Mouse (Mus musculus): Measurements from ENCODE around the gene Fhl3.

Gene Fhl3

DNA sequence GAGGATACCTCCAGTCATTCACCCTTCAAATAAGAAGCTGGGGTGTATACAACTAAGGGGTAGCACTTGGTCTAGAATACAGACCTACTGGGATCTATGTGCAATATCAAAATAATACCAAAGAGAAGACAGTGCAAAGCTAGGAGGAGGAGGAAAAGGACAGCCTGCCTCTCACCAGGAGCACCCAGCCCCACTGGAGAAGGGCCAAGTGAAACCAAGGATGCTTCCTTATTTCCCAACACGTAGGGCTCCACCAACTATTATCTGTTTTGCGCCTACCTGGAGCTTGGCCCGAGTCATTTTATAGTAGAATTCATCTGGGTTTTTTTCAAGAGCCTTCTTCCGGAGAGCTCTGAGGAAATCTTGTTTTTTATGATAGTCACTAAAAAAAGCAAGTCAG is 17.0 kb upstream of the Fhl3 start:
- 60% methylated on average over 4 of the region's 4 CpGs for WGBS

DNA sequence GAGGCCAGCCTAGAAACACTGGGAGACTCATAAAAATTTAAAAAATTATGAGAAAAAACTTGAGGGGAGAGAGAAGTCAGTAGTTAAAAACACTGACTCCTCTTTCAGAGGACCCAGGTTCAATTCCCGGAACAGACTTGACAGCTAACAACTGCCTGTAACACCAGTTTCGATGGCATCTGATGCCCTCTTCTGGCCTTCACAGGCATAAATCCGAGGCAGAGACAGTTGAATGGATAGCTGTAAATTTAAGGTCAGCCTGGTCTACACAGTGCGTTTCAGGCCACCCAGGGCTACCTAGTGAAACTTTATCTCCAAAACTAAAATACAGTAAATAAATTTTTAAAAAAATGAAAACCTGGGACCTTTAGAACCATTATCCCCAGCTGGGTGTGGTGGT is 15.5 kb upstream of the Fhl3 start:
- whole genome bisulfite sequencing: 83% methylated on average over 4 of the region's 4 CpGs

- WGBS: 58% methylated on average over 8 of the region's 8 CpGs
Measured at GRCm38 (mm10) chr4:124685453-124685852, 15.0 kb upstream of the Fhl3 start.

GRCm38 (mm10) chr4:124685897-124686402 is 14.6 kb upstream of the Fhl3 start:
- WGBS: 62% methylated on average over 8 of the region's 8 CpGs

- 81% methylated on average over 8 of the region's 8 CpGs for WGBS
Measured at GRCm38 (mm10) chr4:124691455-124691854, 9.0 kb upstream of the Fhl3 start.

GRCm38 (mm10) chr4:124692416-124692861 is 8.1 kb upstream of the Fhl3 start:
- 49% methylated on average over 3 of the region's 3 CpGs for WGBS

DNA sequence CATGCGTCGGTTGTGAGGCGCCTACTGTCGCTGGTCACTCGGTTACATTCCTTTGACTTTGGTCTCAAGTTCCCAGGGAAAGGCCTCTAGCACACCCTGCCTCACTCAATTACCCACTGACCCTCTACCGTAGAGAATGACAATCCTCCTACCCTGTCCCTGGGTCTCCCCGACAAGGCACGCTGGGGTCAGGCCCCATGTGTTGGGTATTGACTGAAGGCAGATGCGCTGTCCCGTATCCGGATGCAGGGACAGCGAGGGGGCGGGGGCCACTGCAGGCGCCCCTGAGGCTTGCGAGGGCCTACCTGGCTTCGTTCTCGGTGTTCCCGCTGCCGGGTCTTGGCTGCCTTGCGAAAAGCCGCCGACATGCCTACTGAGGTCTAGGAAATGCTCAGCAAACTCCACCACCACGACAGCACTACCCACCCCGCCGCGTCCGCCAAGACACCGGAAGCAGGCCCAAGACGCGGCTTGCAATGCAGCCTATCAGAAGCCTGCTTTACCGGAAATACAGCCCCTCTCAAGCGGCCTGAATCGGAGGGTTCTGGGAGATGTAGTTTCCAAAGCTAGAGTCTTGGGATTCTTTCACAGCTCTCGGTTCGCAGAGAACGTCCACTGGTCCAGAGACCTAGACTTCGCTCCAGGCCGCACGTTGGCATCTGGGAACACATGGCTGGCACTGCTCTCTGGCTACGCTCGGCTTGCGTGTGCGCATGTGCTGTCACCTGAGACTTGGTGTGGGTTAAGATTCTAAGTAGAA is 7.2 kb upstream of the Fhl3 start, which contains the start of gene Utp11:
Gene Utp11 (minus strand): TSS at position 466 of the 760 bp plus-strand sequence.
- under 1% methylated on average over 43 of the region's 43 CpGs for WGBS

DNA sequence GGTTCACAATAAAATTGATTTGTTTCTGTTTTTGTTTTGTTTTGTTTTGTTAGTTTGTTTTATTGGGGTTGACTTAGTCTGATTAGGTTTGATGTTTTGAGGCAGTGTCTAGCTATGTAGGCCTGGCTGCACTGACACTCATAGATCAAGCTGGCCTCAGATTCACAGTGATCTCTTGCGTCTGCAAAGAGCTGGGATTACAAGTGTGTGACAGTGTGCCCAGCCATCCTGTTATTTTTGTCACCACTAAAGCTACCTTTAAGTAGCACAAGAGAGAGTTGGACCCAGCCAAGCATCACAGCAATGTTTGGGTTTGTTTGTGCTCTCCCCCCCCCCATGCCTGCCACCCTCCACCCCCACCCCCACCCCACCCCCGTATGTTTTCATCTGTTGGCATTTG is 5.9 kb upstream of the Fhl3 start:
- 83% methylated on average over 2 of the region's 2 CpGs for WGBS

DNA sequence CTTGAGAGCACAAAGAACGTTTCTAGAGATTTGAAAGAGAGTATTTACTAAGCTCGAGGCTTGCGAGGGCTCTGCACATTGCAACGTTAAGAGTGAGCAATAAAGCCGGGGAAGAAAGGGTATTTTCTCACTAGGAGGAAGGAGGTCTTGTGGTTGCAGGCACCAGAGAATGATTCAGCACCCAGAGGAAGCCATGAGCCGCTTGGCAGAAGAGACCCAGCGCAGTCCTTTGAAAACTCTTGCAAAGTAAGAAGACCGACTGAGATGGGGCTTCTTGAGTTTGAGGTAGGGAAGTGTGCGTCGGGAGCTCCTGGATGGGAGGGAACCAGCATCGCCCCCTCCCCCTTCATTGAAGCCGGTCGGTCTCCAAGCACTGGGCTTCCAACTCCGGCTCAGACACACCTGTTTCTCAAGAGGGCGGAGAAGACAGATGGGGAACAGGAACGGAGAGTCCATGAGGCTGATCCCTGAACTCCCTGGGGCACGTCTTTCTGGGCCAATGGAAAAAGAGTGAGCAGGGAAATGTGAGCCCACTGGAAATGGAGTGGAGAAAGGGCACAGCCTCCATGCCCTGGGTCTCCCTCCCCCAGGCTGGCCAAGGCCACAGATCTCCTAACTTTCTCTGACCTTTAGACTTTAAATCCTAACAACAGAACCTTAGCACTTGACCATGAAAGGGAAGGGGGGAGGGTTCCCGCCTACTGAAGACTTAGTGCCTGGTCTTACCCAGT is 4.5 kb upstream of the Fhl3 start:
- WGBS: 19% methylated on average over 18 of the region's 18 CpGs

DNA sequence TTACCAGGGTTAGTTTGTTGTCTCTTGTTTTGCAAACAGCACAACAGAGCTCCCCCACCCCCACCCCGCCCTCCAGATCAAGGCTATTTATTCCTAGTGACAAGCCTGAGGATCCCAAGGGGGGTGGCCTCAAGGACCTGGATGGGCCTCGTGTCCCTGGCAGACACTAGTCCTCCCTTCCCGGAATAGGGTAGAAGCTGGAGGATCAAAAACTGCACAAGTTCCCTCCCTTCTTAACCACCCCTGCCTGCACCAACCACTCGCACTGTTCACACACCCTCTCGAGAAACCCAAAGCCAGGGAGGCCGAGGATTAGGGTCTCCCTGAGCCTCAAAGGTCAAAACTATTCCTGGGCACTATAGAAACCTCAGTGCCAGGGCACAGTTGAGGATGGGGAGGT is 710 bp upstream of the Fhl3 start:
- 63% methylated on average over 6 of the region's 6 CpGs for WGBS

DNA sequence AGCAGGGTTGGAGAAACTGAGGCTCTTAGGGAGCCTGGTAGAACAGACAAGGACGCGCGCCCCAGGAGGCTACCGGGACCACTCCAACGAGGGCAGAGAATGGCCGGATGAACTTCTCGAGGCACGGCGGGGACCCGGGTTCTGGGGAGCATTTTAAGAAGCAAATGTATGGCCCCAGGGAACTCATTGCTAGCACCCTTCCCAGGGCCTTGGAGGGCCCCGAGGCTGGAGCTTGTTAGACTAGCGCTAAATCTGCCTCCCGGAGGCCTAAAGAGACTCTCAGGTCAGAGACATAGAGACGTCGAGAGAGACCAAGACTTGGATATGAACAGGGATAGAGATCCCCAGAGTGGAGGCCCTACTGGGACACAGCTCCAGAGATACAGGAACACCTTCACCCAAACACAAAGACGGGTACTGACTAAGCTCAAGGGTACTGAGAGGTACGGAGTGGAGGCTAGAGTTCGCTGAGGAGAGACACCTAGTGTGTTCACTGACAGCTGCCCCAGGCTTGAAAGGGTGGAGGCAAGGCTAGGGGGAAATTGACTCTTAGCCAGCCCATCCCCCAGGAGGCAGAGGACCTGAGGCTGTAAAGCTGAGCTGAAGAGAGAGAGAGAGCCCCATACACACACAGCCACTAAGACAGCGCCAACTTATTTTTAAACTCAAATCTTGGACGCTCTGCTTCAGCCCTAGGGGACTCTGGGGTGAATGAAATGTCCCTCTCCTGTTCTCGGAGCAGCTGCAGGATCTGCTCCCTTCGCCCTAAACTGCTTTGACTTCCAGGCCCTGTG is 748 bp downstream of the Fhl3 start:
- WGBS: 22% methylated on average over 22 of the region's 22 CpGs

DNA sequence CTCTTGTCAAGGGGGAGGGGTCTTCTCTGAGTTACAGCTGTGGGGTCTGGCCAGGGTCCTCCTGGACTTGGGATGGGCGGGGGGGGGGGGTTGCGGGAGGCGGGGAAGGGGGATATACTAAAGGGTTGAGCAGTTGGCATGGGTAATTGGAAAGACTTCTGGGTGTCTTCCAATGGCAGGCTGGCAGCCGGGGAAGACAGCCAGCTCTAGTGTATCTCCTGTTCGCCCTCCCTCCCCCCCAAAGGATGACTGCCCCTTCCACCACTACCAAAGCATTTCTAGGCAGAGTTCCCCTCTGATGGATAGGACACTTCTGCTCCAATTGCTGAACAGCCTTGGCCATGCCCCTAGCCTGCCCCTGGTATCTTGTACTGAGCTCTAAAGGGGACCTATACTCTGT is 1.4 kb downstream of the Fhl3 start:
- WGBS: 30% methylated on average over 5 of the region's 5 CpGs

DNA sequence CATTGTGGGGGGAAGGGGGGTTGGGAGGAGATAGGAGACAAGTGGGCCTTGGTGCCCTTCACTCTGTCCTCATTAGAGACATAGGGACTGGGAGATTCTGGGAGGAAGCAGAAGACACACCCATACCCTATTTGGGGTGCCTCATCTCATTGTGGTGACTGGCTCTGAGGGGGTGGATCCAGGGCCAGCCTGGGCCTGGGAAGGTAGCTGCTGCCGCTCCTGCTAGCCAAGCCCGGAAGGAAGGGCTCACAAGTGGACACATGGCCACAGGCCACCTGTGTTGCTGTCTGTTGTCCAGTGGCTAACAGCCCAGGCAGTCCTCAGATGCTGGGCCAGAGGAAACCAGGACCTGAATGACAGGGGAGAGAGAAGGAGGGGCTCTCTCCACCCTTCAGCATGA is 2.9 kb downstream of the Fhl3 start:
- WGBS: 64% methylated on average over 2 of the region's 2 CpGs

- WGBS: 55% methylated on average over 6 of the region's 6 CpGs
Measured at GRCm38 (mm10) chr4:124703881-124704796, 3.6 kb downstream of the Fhl3 start.

DNA sequence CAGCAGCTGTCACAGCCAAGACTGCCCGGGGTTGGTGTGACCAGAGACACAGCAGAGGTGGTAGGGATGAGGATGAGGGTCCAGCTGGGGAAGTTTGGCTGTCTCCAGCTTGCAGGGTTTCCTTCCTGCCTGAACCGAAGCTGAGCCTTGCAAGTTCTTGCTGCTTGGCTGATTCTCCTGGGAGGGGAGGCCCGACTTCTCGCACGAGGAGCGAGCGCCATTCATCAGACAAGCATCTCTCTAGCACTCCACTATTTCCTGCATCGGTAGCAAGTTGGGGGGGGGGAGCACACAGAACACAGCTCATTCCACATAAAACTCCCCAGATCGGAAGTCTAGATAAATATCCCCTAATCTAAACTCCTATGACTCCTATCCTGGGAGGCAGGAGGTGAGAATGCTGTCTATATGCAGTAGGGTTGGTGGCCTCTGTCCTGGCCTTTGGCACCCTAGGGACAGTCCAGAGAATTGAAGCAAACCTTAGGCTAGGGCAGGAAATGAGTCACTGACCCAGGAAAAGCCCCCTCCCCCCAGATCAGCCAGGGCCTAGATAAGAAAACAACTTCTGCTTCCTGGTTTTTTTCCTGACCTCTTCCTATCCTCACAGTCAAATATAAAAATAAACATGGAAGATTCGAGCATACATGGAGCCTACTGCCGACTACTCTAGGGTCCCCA is 4.4 kb downstream of the Fhl3 start:
- WGBS: 47% methylated on average over 11 of the region's 11 CpGs

GRCm38 (mm10) chr4:124705661-124706269 is 5.3 kb downstream of the Fhl3 start:
- WGBS: 82% methylated on average over 23 of the region's 23 CpGs

GRCm38 (mm10) chr4:124707381-124708199 is 7.1 kb downstream of the Fhl3 start:
- 90% methylated on average over 25 of the region's 25 CpGs for WGBS

DNA sequence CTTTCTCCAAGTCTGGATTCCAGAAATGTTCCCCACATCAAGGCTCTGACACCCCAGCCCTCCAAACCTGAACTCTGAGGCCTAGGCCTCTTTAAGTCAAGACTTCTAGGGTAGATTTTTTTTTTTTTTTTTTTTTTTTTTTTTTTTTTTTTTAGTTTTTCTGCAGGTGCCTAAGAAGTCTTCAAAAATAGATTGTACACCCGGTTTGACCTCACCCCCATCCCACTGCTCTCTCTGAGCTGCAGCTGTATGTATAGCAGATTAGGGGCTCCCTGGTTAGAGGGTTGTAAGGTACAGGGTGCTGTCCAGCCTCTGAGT is 7.7 kb downstream of the Fhl3 start:
- WGBS: 46% methylated on average over 1 of the region's 1 CpGs
